Mouse (Mus musculus): Measurements from ENCODE around the gene Pou2f1. TPM values are rescaled to one million over a fixed set of nuclear protein-coding genes. Genes with fewer than 3 reads are reported as not detected.

Gene Pou2f1
- polyA plus RNA-seq, 1 experiment from 2014 or later, result 4.9 TPM

GRCm38 (mm10) chr1:165858356-165858755 lies 144.1 kb downstream of the Pou2f1 start:
- Histone ChIP-seq H3K4me1 (replicated peaks; ENCODE audit: control insufficient read depth, insufficient read depth) (no peaks in the 10 kb centered on the region), H3K9ac (ENCODE audit: low read length) (no peak overlapping the region), H3K9me3 (ENCODE audit: control insufficient read depth, low read length) (no peaks in the 10 kb centered on the region), H3K4me3 (ENCODE audit: low read depth, low read length) (no peak overlapping the region), H3K36me3 (ENCODE audit: control insufficient read depth, insufficient read depth, low read length) (no peaks in the 10 kb centered on the region), H3K27me3 (ENCODE audit: control insufficient read depth, insufficient read depth, low read length) (no peaks in the 10 kb centered on the region), H3K27ac (replicated peaks) (no peak overlapping the region), H3K4me2 (replicated peaks; ENCODE audit: low read depth) (no peak overlapping the region)
- TF ChIP-seq CTCF (IDR thresholded peaks at IDR 0.05; ENCODE audit: low read depth) (peak; percentile 64), EP300 (optimal IDR thresholded peaks at IDR 0.05) (no peak)
- DNase-seq (ENCODE audit: low spot score) (peak; percentile 24), ATAC-seq (ENCODE audit: low FRiP score, low TSS enrichment) (no peak)
- WGBS, result 91% methylated on average over 5 of the region's 5 CpGs

GRCm38 (mm10) chr1:165857279-165857678 lies 145.2 kb downstream of the Pou2f1 start:
- no peaks in the 10 kb centered on the region for H3K36me3 ChIP-seq (ENCODE audit: control insufficient read depth, insufficient read depth, low read length)
- H3K27me3 ChIP-seq (ENCODE audit: control insufficient read depth, insufficient read depth, low read length), result no peaks in the 10 kb centered on the region
- H3K27ac ChIP-seq (replicated peaks), result no peak overlapping the region
- no peaks in the 10 kb centered on the region for H3K9me3 ChIP-seq (ENCODE audit: control insufficient read depth, low read length)
- no peak for ATAC-seq (ENCODE audit: low FRiP score, low TSS enrichment)
- 93% methylated on average over 10 of the region's 11 CpGs for WGBS
- DNase-seq (ENCODE audit: low spot score), result no peak
- H3K4me3 ChIP-seq (ENCODE audit: low read depth, low read length), result no peak overlapping the region
- TF ChIP-seq EP300 (optimal IDR thresholded peaks at IDR 0.05), result no peak
- TF ChIP-seq CTCF (IDR thresholded peaks at IDR 0.05; ENCODE audit: low read depth), result no peak
- H3K4me2 ChIP-seq (replicated peaks; ENCODE audit: low read depth), result no peak overlapping the region
- H3K4me1 ChIP-seq (replicated peaks; ENCODE audit: control insufficient read depth, insufficient read depth), result no peaks in the 10 kb centered on the region
- no peak overlapping the region for H3K9ac ChIP-seq (ENCODE audit: low read length)

GRCm38 (mm10) chr1:165855759-165856545 lies 146.5 kb downstream of the Pou2f1 start:
- Histone ChIP-seq H3K27ac (replicated peaks) (no peak overlapping the region), H3K4me2 (replicated peaks; ENCODE audit: low read depth) (no peak overlapping the region), H3K36me3 (ENCODE audit: control insufficient read depth, insufficient read depth, low read length) (no peaks in the 10 kb centered on the region), H3K4me3 (ENCODE audit: low read depth, low read length) (no peak overlapping the region), H3K4me1 (replicated peaks; ENCODE audit: control insufficient read depth, insufficient read depth) (no peaks in the 10 kb centered on the region), H3K27me3 (ENCODE audit: control insufficient read depth, insufficient read depth, low read length) (no peaks in the 10 kb centered on the region), H3K9me3 (ENCODE audit: control insufficient read depth, low read length) (no peaks in the 10 kb centered on the region), H3K9ac (ENCODE audit: low read length) (no peak overlapping the region)
- ATAC-seq (ENCODE audit: low FRiP score, low TSS enrichment) (no peak), DNase-seq (ENCODE audit: low spot score) (peak; percentile 8)
- TF ChIP-seq EP300 (optimal IDR thresholded peaks at IDR 0.05), result no peak
- no peak for TF ChIP-seq CTCF (IDR thresholded peaks at IDR 0.05; ENCODE audit: low read depth)
- 73% methylated on average over 9 of the region's 9 CpGs for WGBS

DNA sequence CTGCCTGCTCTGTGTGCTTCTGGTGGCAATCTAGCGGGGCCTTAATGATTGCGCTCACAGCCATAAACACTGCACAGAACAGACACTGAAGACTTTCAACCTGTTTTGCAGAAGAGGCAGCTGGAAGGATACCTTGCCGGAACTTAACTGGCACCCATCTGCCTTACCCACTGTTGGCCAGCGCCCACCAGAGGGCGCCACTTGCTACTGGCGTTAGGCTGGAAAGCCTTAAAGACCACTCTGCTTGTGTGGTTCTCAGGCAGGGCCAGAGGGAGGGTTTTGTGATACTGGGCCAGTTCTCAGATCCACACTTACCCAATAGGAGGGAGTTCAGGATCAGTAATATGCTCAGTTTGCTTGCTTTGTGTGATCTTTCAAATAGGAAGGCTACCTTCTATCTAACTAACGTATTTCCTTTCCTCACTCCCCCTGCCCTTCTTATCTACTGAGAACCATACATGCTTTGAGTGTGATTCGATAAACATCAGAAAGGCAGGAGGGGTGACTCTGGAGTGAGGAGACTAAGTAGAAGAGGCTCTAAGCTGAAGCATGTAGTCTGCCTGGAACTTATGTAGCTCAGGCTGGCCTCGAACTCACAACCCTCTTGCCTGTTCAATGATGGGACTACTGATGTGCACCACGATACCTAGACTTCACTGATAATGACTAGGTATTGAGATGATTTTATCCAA lies 148.6 kb downstream of the Pou2f1 start:
- peak; percentile 91 for TF ChIP-seq CTCF (IDR thresholded peaks at IDR 0.05; ENCODE audit: low read depth)
- no peak for TF ChIP-seq EP300 (optimal IDR thresholded peaks at IDR 0.05)
- no peak overlapping the region for H3K4me2 ChIP-seq (replicated peaks; ENCODE audit: low read depth)
- H3K9me3 ChIP-seq (ENCODE audit: control insufficient read depth, low read length), result no peaks in the 10 kb centered on the region
- no peaks in the 10 kb centered on the region for H3K36me3 ChIP-seq (ENCODE audit: control insufficient read depth, insufficient read depth, low read length)
- WGBS, result 61% methylated on average over 10 of the region's 10 CpGs
- DNase-seq (ENCODE audit: low spot score), result peak; percentile 70
- H3K27ac ChIP-seq (replicated peaks), result no peak overlapping the region
- no peaks in the 10 kb centered on the region for H3K4me1 ChIP-seq (replicated peaks; ENCODE audit: control insufficient read depth, insufficient read depth)
- H3K27me3 ChIP-seq (ENCODE audit: control insufficient read depth, insufficient read depth, low read length), result no peaks in the 10 kb centered on the region
- ATAC-seq (ENCODE audit: low FRiP score, low TSS enrichment), result no peak
- no peak overlapping the region for H3K4me3 ChIP-seq (ENCODE audit: low read depth, low read length)
- H3K9ac ChIP-seq (ENCODE audit: low read length), result no peak overlapping the region

- no peaks in the 10 kb centered on the region for H3K9me3 ChIP-seq (ENCODE audit: control insufficient read depth, low read length)
- no peaks in the 10 kb centered on the region for H3K27me3 ChIP-seq (ENCODE audit: control insufficient read depth, insufficient read depth, low read length)
- no peak overlapping the region for H3K27ac ChIP-seq (replicated peaks)
- no peak for ATAC-seq (ENCODE audit: low FRiP score, low TSS enrichment)
- H3K4me2 ChIP-seq (replicated peaks; ENCODE audit: low read depth), result no peak overlapping the region
- WGBS, result 57% methylated on average over 4 of the region's 4 CpGs
- H3K4me3 ChIP-seq (ENCODE audit: low read depth, low read length), result no peak overlapping the region
- no peak overlapping the region for H3K9ac ChIP-seq (ENCODE audit: low read length)
- H3K4me1 ChIP-seq (replicated peaks; ENCODE audit: control insufficient read depth, insufficient read depth), result no peaks in the 10 kb centered on the region
- no peaks in the 10 kb centered on the region for H3K36me3 ChIP-seq (ENCODE audit: control insufficient read depth, insufficient read depth, low read length)
- no peak for TF ChIP-seq EP300 (optimal IDR thresholded peaks at IDR 0.05)
- TF ChIP-seq CTCF (IDR thresholded peaks at IDR 0.05; ENCODE audit: low read depth), result no peak
- DNase-seq (ENCODE audit: low spot score), result no peak
Measured at GRCm38 (mm10) chr1:165853131-165853721, 149.3 kb downstream of the Pou2f1 start.
